Mouse (Mus musculus) fat pad, adult 2 months (tissue): ENCODE data around the gene Cacna1a.
"Not testable (repeated sequence)": the region's sequence is repeated elsewhere in the genome, so short reads cannot be mapped to it uniquely, and the experiment has no call there.

Experiments used
- DNase-seq: peaks from one replicate; pipeline ENCODE4 v3.0.0-alpha.2; 2011; ENCODE audit warnings: low read depth, low spot score; ENCODE audit errors: extremely low read depth

Cacna1a gene

DNA sequence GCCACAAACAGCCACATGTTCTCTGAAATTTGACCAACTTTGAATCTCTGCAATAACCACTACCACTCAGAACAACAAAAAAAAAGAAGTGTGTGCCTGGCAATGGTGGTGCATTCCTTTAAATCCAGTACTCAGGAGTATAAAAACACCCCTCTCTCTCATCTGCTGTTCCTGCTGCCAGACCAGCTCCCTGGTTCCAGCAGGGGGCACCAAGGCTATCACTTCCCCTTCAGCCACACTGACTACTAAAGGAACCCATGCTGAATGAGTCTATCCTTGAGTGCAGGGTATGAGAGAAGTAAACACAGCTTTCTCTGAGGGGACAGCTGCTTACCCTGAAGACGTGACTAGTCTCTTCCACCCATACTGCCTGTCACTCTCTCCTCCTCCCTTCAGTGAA is 197.1 kb downstream of the Cacna1a start:
- DNase-seq = no peak

DNA sequence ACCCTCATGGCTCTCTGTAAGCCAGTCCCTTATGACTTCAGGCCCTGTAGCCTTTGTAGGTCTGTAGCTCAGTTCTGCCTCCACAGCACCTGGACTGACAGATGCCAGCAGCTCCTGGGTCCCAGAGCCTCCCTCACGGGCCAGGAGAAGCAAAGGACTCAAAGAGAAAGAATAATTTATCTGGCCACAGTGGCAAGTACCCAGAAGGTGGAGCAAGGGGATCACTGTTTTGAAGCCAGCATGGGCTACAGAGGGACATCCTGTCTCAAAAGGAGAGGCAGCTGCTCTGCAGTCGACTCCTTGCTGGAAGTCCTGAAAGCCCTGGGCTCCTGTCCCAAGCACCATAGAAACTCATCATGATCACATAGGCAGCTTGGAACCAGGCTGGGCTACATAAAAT is 198.0 kb downstream of the Cacna1a start:
- no peak for DNase-seq

DNA sequence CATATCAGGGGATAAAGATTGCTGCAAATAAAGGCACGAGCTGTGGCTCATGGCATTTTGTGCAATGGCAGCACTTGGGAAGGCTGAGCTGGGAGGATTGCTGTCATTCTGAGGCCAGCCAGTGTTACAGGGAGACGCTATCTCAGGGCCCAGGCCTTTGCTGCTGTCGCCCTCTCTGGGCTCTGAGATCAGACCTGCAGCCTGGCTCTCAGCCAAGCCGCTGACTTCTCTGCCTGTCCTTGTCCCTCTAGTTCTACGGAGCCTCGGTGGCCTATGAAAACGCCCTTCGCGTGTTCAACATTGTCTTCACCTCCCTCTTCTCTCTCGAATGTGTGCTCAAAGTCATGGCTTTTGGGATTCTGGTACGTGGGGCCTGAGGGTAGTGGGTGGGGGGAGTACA is 200.3 kb downstream of the Cacna1a start:
- DNase-seq = no peak

DNA sequence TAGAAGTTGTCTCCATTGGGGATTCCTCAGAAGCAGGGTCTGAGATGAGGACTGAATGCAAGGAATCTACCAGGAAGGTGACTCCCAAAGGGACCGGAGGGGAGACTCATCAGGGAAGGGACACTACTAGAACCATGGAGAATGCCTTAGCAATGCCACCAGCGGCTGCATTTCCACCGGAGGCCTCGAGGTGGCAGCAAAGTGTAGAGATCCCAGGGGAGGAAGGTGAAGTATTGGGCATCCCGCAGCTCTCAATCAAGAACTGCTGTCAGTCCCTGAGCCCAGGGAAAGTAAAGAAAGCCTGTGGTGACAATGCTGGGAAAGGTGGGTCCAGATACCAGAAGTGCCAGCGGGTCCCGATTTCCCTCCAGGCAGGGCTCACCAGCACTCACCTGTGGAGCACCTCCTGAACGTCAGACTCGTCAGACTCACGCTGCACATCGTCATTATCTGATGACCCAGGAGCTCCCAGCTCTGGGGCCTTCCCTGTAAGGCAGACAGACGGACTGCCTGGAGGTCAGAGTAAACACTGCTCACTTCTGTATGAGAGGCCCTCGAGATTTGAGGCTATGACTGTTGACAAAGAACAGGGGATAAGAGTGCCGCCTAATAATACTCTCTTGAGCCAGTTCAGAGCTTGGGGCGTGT is 203.9 kb downstream of the Cacna1a start:
- DNase-seq = no peak

DNA sequence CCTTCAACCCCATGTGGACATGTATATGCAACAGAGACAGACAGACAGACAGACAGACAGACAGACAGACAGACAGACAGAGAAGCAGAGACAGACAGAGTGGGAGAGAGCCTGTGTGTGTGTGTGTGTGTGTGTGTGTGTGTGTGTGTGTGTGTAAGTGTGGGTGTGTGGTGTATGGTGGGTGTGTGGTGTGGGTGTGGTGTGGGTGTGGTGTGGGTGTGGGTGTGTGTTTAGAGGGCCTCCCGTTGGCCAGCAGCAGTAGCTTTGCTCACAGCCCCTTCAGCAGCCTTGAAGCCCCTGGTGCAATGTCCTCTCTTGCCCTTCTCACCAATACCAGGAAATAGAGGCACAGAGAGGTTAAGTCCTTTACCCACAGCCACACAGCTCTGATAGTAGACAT is 204.9 kb downstream of the Cacna1a start:
- no peak for DNase-seq

DNA sequence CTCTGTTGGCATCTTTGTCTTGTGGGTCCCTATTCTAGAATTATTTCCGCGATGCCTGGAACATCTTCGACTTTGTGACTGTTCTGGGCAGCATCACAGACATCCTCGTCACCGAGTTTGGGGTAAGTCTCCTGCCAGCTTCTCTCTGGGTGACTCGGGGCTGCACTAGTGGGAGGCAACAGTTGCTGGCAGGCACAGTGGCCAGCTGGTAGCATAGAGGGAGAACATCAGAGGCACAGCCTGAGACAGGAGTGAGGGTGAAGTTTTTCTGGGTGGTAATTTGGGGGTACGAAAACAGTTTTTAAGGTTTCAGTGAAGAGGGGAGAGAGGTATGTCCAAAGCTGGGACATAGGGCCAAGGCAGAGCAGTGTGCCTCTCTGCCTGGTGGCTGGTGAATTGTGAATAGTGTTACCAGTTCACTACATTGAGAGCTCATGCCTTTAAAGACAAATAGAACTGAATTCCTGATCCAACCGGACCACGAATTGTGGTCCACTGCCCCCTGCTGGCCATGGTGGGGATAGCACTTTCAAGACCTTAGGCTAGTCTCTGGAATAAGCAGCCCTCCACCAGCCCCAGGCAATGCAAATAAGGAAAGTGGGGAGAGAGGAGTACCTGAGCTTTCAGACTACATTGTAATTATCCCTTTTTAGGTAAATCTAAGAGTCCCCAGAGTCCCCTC is 206.0 kb downstream of the Cacna1a start:
- no peak for DNase-seq

DNA sequence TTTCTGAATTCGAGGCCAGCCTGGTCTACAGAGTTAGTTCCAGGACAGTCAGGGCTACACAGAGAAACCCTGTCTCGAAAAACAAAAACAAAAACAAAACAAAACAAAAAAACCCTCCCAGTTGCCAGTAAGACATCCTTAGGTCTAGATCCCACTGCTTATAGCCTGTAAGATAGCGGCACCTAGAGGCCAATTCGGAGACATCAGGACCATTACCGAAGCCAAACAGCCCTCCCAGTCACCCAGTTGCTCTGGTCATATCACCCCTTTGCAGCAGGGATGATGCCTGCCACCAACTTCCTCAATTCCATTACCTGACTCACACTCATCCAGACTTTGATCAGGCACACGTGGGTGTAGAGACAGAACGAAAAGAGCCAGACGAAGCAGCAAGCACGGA is 207.4 kb downstream of the Cacna1a start:
- no peak for DNase-seq

DNA sequence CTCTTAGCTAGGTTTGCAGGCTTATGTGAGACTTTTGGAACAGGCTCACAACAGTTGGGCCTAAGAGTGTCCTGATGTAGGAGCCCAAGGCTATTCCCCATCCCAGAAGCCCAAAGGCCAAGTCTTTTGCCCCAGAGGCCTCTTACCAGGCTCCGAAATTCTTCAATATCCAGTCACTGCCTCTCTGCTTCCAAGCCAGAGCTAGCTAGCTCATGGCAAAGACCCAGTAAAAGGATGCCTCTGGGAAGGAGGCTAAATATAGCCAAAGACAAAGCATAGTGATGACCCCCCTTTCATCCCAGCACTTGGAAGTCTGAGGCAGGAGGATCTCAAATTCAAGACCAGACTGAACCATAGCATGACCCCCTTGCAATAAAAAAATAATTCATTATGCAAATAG is 211.2 kb downstream of the Cacna1a start:
- no peak for DNase-seq

DNA sequence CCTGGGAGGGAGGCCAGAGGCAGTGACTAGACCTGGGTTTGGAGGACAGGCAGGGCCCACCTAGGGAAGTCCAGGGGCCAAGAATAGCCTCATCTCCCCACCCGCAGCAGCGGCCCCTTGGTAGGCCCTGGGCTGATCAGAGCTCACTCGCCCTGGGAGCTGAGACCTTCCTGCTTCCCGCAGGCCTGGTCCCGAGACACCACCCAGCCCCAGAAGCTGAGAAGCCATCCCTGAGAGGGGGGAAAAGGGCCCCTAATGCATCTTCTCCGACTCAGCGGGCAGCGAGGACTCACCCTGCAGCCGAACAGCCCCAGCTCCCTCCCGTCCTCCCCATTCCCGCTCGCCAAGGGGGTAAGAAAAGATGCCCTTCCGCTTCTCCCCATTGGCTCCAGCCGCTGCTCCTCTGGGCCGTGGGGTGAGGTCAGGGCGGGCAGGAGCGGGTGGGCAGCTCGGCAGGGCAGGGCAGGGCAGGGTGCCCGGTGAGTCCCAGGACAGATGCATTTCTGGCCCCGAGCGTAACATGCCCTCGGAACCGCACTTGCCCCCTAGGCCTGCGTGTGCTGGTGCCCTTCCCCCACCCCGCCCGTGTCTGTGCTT is 212.2 kb downstream of the Cacna1a start:
- no peak for DNase-seq

DNA sequence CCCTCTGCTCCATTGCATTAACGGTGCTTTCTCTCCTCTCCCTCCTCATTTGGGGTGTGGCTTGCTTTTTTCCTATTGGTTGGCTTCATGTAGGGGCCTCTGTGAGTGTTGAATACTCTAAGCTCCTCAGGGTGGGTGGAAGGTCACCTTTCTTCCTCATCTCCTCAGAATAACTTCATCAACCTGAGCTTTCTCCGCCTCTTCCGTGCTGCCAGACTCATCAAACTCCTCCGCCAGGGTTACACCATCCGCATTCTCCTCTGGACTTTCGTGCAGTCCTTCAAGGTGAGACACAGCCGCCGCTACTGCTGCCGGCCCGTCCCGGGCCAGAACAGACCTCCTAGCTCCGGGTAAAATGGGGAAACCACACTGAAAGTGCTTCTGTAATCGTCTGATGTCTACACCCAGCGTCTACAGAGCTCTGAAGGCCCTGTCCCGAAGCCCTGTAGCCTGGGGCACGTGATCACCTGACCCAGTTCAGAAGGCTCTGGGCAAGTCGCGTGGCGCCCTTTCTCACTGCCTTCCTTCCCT is 213.0 kb downstream of the Cacna1a start:
- DNase-seq = peak; percentile 13

DNA sequence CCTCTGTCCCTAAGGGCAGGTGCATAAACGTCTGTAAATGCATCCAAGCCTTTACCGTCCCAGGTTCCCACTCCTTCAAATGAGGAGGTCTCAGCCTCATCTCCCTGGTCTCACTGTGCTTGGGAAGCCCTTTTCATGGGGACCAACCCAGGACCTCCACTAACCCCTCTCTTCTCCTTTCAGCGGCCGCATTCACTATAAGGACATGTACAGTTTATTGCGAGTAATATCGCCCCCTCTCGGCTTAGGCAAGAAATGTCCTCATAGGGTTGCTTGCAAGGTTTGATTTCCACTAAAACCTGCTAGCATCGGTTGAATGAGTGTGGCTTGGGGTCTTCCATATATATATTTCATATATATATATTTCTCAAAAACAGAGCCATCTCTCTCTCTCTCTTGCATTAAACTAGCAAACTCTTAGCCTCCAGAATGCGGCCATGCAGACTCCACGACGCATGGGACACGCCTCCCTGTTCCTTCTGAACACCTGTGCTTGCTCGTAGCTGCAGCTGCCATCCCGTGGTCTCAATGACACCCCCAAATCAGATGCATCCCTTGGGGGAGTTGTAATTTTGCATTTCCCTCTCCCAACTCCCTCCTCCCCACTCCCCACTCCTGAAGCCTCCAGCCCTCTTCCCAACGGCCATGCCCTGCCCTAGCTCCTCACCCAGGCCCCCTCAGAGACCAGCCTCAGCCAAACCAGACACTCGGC is 226.4 kb downstream of the Cacna1a start:
- no peak for DNase-seq

DNA sequence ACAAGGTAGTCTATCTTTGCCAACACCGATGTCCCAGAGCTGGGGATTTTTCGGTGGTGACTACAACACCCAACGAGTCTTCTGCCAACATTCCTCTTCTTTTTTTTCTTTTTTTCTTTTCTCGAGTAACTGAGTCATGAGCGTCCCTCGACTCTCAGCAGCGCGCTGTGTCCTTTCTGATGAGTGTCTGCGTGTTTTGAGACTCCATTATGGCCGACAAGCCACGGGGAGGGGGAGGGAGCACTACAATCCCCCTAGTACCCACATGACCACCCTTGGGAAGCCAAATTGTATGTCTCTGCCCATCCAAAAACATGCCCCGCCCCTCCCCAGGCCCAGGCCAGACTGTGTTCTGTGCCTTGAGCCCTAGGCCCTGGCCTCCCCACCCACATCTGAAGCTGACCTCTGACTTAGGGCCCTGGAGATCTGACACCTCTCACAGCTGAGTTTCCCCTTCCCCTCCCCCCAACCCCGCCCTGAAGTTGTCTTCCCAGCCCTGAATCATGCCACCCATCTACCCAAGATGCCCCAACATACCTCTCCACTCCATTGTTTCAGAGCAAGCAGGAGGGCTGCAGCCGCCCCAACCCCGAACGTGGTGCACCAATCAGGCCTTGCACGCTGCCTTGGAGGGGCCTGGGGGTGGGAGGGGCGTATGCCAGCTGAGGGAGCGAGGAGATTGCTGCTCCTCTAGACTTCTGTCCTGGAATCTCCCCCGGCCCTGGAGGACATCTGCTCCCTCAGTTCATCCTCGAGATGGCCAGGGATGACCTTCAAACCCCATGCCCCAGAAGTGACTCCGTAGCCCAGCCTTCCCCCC is 227.6 kb downstream of the Cacna1a start:
- no peak for DNase-seq

DNA sequence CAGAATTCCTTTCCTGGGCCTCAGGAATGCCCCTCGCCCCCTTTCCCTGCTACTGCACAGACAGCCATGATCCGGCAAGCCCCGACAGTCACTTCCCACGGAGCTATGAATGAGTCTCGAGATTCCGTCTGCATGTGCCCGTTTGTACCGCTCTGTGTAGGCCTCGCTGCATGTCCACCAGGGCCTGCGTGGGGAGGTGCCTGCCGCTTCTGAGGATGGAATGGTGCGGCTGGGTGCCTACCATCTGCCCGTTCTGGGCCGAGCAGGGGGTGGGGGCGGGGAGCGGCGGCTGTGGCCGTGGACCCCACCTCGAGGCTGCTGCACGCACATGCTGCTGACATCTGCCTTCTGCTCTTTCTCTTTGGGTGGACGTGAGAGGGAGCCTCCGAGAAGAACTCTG is 228.8 kb downstream of the Cacna1a start:
- no peak for DNase-seq

DNA sequence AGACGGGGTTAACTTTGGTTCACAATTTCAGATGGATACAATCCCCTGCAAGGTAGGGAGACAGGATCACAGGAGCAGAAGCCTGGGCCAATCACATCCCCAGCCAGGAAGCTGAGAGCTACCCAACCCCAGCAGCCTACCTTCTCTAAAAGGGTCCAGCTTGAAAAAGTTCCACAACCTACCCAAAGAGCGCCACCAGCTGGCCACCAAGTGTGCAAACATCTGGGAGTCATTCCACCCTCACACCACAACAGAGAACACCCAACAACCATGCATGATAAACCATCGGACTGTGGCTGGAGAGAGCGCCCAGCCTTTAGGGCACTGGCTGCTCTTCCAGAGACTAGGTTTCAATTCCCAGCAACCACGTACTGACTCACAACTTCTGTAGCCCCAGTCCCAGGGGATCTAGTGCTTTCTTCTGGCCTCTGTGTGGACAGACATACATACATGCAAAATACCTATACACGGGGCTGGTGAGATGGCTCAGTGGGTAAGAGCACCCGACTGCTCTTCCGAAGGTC is 232.9 kb downstream of the Cacna1a start:
- no peak for DNase-seq

DNA sequence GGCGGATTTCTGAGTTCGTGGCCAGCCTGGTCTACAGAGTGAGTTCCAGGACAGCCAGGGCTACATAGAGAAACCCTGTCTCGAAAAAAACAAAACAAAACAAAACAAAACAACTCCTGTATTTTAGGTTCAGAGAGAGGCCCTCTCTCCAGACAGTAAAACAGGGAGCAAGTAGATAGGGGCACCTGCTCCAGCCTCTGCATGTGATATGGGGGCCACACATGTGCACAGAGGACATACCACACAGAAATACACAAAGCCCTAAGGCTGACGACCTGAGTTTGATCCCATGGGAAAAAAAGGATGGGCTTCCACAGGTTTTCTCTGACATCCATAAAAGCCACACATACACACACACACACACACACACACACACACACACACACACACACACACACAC is 235.2 kb downstream of the Cacna1a start:
- DNase-seq = not testable (repeated sequence)

DNA sequence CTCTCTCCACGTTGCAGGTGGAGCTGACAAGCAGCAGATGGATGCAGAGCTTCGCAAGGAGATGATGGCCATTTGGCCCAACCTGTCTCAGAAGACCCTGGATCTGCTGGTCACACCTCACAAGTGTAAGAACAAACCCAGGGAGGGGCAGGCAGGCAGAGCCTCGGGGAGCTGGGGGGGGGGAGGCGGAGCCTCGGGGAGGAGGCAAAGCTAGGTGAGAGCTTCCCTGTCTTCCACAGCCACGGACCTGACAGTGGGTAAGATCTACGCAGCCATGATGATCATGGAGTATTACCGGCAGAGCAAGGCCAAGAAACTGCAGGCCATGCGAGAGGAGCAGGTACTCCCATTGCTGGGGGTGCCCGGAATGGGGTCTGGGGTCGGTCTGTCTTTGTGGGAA is 241.3 kb downstream of the Cacna1a start:
- no peak for DNase-seq

DNA sequence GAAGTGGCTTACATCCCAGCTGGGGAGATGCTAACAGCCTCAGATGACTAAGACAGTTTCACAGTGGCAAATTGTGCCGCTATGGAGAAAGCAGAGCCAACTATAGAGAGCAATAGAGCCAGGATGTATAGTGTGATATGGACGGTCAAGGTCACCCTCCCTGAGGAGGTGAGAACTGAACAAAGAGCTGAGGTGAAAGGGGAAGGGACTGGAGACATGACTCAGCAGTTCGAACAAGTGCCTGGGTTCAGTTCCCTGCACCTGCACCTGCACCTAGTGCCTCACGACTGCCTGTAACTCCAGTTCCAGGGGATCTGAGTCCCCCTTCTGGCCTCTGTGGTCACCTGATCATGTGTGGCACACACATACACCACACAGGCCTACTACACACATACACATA is 241.9 kb downstream of the Cacna1a start:
- no peak for DNase-seq

DNA sequence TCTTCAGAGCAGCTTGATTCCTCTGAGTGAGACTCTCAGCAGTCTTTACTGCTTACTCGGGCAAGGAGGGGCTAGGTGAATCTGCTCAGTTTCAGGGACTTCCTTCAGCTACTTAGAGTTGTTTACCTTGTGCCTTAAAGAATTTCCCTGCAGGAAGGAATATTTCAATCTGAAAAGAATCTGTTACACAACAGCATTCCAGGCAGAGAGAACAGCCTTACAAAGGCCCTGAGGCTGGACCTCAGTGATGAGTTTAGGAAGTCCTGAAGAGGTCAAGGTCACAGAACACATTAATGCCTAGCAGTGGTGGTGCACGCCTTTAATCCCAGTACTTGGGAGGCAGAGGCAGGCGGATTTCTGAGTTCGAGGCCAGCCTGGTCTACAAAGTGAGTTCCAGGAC is 243.6 kb downstream of the Cacna1a start:
- no peak for DNase-seq

DNA sequence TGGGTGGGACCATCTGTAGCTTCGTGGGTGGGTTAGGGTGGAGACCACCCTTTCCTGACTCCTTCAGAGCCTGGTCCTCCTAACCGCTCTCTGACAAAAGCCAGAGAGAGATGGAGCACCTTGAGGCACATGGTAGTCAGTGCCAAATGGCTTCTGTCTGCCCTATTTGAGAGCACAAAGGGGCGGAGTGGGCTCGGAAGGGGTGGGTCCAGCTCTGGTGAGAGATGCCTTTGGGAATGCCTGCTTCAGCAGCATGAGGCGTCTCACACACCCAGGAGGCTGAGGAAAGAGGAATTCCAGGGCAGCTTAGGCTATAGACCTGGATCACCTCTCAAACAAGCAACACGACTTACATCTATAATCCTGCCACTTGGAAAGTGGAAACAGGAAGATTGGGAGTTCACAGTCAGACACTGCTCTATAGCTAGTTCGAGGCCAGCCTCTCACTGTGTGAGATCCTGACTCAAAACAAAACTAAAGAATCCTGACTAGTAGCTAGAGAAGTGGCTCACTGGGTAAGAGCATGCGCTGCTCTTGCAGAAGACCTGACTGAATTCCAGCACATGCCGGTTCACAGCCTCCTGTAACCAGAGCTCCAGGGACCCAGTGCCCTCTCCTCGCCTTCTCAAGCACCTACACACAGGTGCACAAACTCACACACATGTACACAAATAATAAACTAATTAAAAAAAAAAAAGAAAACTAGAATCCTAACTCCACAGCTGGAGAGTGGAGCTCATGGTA is 245.8 kb downstream of the Cacna1a start:
- DNase-seq = no peak

DNA sequence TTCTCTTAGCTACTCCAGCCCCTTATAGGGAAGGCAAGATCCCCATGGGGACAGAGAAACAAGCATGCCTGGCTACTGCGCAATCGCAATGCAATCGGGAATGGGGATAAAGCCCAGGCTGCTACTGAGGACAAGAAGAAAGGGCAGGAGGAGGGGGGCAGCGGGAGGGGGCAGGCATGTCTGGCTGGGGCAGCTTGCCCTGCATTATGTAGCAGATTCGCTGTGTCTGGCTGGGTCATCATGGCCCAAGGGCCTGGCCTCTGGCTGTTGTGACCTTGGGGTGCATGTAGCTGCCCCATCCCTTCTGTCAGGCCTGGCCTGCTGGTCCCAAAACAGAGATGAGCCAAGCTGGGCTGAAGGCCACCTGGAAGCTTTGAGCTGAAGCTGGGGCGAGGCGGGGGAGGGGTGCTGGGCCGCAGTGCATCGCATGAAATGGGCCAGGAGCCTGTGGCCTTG is 246.6 kb downstream of the Cacna1a start:
- no peak for DNase-seq
